Mouse (Mus musculus) ES-E14 (cell line): ENCODE data around the gene Dnajc14.

Source experiments
- HCFC1 ChIP-seq: IDR thresholded peaks from 2 replicates; pipeline ENCODE4 v1.6.1; 2012; ENCODE audit warnings: low read length, inconsistent platforms, borderline replicate concordance; ENCODE audit not compliant: insufficient read depth
- MAFK ChIP-seq: IDR thresholded peaks from 2 replicates; pipeline ENCODE4 v1.6.1; 2014; ENCODE audit warnings: mild to moderate bottlenecking, low read depth, low read length, inconsistent platforms; ENCODE audit not compliant: insufficient read depth

- TF ChIP-seq MAFK (no peak), HCFC1 (no peak)
These were observed 23.7 kb upstream of the Dnajc14 start for GRCm38 (mm10) chr10:128780200-128780599.
